Mouse (Mus musculus) neural tube, embryonic 14.5 days (tissue): ENCODE data around the gene Hk1. TPM values are rescaled to one million over a fixed set of nuclear protein-coding genes. Genes with fewer than 3 reads are reported as not detected.

Experiments
- ATAC-seq: fragments of 200-750 bp; cut with Nextera tagmentation; 2 replicates; pipeline ENCODE4 v1.8.0; 2017; ENCODE audit warnings: low read depth, mild to moderate bottlenecking, moderate TSS enrichment, moderate library complexity
- H3K27ac ChIP-seq: fragments of 300-500 bp; sonication (generic); 2 replicates; pipeline ENCODE4 v1.5.1; 2014; ENCODE audit warnings: low read depth, mild to moderate bottlenecking, control low read depth, low read length, moderate library complexity, mixed read lengths
- H3K27me3 ChIP-seq: fragments of 300-500 bp; sonication (generic); 2 replicates; pipeline ENCODE4 v1.6.1; 2014; ENCODE audit warnings: low read length; ENCODE audit not compliant: control insufficient read depth, insufficient read depth
- H3K36me3 ChIP-seq: fragments of 300-500 bp; sonication (generic); 2 replicates; pipeline ENCODE4 v1.6.1; 2014; ENCODE audit warnings: low read length, mixed read lengths; ENCODE audit not compliant: control insufficient read depth, insufficient read depth
- H3K4me1 ChIP-seq: fragments of 300-500 bp; sonication (generic); 2 replicates; pipeline ENCODE4 v1.6.1; 2014; ENCODE audit warnings: low read length; ENCODE audit not compliant: control insufficient read depth, insufficient read depth
- H3K4me2 ChIP-seq: fragments of 300-500 bp; sonication (generic); 2 replicates; pipeline ENCODE4 v1.6.1; 2014; ENCODE audit warnings: mild to moderate bottlenecking, low read depth, low read length, control low read depth
- H3K4me3 ChIP-seq: fragments of 300-500 bp; sonication (generic); 2 replicates; pipeline ENCODE4 v1.5.1; 2014; ENCODE audit warnings: low read depth, low read length, control low read depth, mixed read lengths
- H3K9ac ChIP-seq: fragments of 300-500 bp; sonication (generic); replicated peaks from 2 replicates; pipeline ENCODE4 v1.6.1; 2014; ENCODE audit warnings: low read depth, mild to moderate bottlenecking, control low read depth, low read length, mixed read lengths
- H3K9me3 ChIP-seq: fragments of 300-500 bp; sonication (generic); 2 replicates; pipeline ENCODE4 v1.6.1; 2016; ENCODE audit warnings: low read length; ENCODE audit not compliant: control insufficient read depth
- WGBS: fragments of 180-500 bp; shearing (Covaris S2); extraction: QIAGEN DNeasy Blood & Tissue Kit; methylation state at CpG from one replicate; pipeline ENCODE4 v1.1.7; 2014; 5-methylcytosine and 5-hydroxymethylcytosine counted together
- polyA plus RNA-seq: library from polyadenylated mRNA; unstranded; fragments of >200 nt; fragmentation: Nextera tagmentation; extraction: Ambion mirVana; gene quantifications from 2 replicates; pipeline ENCODE4 v1.2.1, GENCODE M21; 2014

The Hk1 gene
- polyA plus RNA-seq, 1 experiment from 2014 or later = 79.7 TPM

- Histone ChIP-seq H3K4me3 (no peak overlapping the region), H3K36me3 (no peaks in the 10 kb centered on the region), H3K27ac (no peak overlapping the region), H3K4me1 (no peaks in the 10 kb centered on the region), H3K9me3 (no peaks in the 10 kb centered on the region), H3K9ac (no peak overlapping the region), H3K27me3 (no peaks in the 10 kb centered on the region), H3K4me2 (no peak overlapping the region)
- 64% methylated on average over 15 of the region's 15 CpGs for WGBS
- ATAC-seq = no peak
These were observed 65.8 kb downstream of the Hk1 start for GRCm38 (mm10) chr10:62313885-62314424.

GRCm38 (mm10) chr10:62313140-62313539 lies 66.6 kb downstream of the Hk1 start:
- Histone ChIP-seq H3K27me3 (no peaks in the 10 kb centered on the region), H3K9me3 (no peaks in the 10 kb centered on the region), H3K27ac (no peak overlapping the region), H3K4me2 (no peak overlapping the region), H3K9ac (no peak overlapping the region), H3K4me1 (no peaks in the 10 kb centered on the region), H3K36me3 (no peaks in the 10 kb centered on the region), H3K4me3 (no peak overlapping the region)
- WGBS = 79% methylated on average over 9 of the region's 10 CpGs
- no peak; the same call in 1 of the 2 replicates for ATAC-seq

GRCm38 (mm10) chr10:62311464-62311863 lies 68.2 kb downstream of the Hk1 start:
- no peaks in the 10 kb centered on the region for H3K4me1 ChIP-seq
- no peaks in the 10 kb centered on the region for H3K9me3 ChIP-seq
- 36% methylated on average over 6 of the region's 6 CpGs for WGBS

GRCm38 (mm10) chr10:62310259-62311039 lies 69.3 kb downstream of the Hk1 start:
- WGBS = 89% methylated on average over 10 of the region's 10 CpGs
- ATAC-seq = no peak
- no peak overlapping the region for H3K4me3 ChIP-seq

More at GRCm38 (mm10) chr10:62311464-62311863, 68.2 kb downstream of the Hk1 start:
- H3K36me3 ChIP-seq = no peaks in the 10 kb centered on the region
- no peak for ATAC-seq
- no peak overlapping the region for H3K4me3 ChIP-seq
- no peak overlapping the region for H3K4me2 ChIP-seq
- H3K27me3 ChIP-seq = no peaks in the 10 kb centered on the region
- no peak overlapping the region for H3K27ac ChIP-seq
- H3K9ac ChIP-seq = no peak overlapping the region

GRCm38 (mm10) chr10:62309593-62309992 lies 70.1 kb downstream of the Hk1 start:
- 88% methylated on average over 5 of the region's 5 CpGs for WGBS
- H3K36me3 ChIP-seq = no peaks in the 10 kb centered on the region
- H3K4me1 ChIP-seq = no peaks in the 10 kb centered on the region
- no peak overlapping the region for H3K4me2 ChIP-seq
- no peak overlapping the region for H3K27ac ChIP-seq
- no peaks in the 10 kb centered on the region for H3K27me3 ChIP-seq
- ATAC-seq = no peak
- no peak overlapping the region for H3K9ac ChIP-seq
- H3K4me3 ChIP-seq = no peak overlapping the region
- H3K9me3 ChIP-seq = no peaks in the 10 kb centered on the region

More at GRCm38 (mm10) chr10:62310259-62311039, 69.3 kb downstream of the Hk1 start:
- no peak overlapping the region for H3K9ac ChIP-seq
- no peaks in the 10 kb centered on the region for H3K9me3 ChIP-seq
- no peak overlapping the region for H3K4me2 ChIP-seq
- H3K36me3 ChIP-seq = no peaks in the 10 kb centered on the region
- no peak overlapping the region for H3K27ac ChIP-seq
- no peaks in the 10 kb centered on the region for H3K27me3 ChIP-seq
- no peaks in the 10 kb centered on the region for H3K4me1 ChIP-seq

- no peak overlapping the region for H3K27ac ChIP-seq
- no peak overlapping the region for H3K4me2 ChIP-seq
- H3K9ac ChIP-seq = no peak overlapping the region
- H3K36me3 ChIP-seq = peaks cover 2% of the 10 kb centered on the region
- no peaks in the 10 kb centered on the region for H3K9me3 ChIP-seq
- ATAC-seq = no peak
- no peaks in the 10 kb centered on the region for H3K4me1 ChIP-seq
- WGBS = 91% methylated on average over 11 of the region's 11 CpGs
- H3K4me3 ChIP-seq = no peak overlapping the region
- no peaks in the 10 kb centered on the region for H3K27me3 ChIP-seq
These were observed 70.7 kb downstream of the Hk1 start for GRCm38 (mm10) chr10:62308896-62309491.

GRCm38 (mm10) chr10:62306483-62306882 lies 73.2 kb downstream of the Hk1 start:
- H3K36me3 ChIP-seq = peaks cover 6% of the 10 kb centered on the region
- H3K4me3 ChIP-seq = no peak overlapping the region
- no peak for ATAC-seq
- no peaks in the 10 kb centered on the region for H3K4me1 ChIP-seq
- H3K9ac ChIP-seq = no peak overlapping the region
- WGBS = 78% methylated on average over 3 of the region's 3 CpGs
- no peak overlapping the region for H3K27ac ChIP-seq
- no peak overlapping the region for H3K4me2 ChIP-seq
- no peaks in the 10 kb centered on the region for H3K9me3 ChIP-seq
- no peaks in the 10 kb centered on the region for H3K27me3 ChIP-seq

GRCm38 (mm10) chr10:62305090-62305489 lies 74.6 kb downstream of the Hk1 start:
- H3K9me3 ChIP-seq = no peaks in the 10 kb centered on the region
- no peak overlapping the region for H3K9ac ChIP-seq
- no peak overlapping the region for H3K27ac ChIP-seq
- no peak for ATAC-seq
- 94% methylated on average over 6 of the region's 6 CpGs for whole genome bisulfite sequencing
- no peak overlapping the region for H3K4me3 ChIP-seq
- peaks cover 6% of the 10 kb centered on the region for H3K36me3 ChIP-seq
- no peaks in the 10 kb centered on the region for H3K4me1 ChIP-seq
- no peak overlapping the region for H3K4me2 ChIP-seq
- no peaks in the 10 kb centered on the region for H3K27me3 ChIP-seq
